Mouse (Mus musculus): ENCODE results near the gene Mad1l1. TPM values are rescaled to one million over a fixed set of nuclear protein-coding genes. Genes with fewer than 3 reads are reported as not detected.
A peak's percentile ranks its signal among the peaks of the same experiment; 100 is the strongest.

Gene Mad1l1
- polyA plus RNA-seq, 1 experiment from 2014 or later: 32.2 TPM

DNA sequence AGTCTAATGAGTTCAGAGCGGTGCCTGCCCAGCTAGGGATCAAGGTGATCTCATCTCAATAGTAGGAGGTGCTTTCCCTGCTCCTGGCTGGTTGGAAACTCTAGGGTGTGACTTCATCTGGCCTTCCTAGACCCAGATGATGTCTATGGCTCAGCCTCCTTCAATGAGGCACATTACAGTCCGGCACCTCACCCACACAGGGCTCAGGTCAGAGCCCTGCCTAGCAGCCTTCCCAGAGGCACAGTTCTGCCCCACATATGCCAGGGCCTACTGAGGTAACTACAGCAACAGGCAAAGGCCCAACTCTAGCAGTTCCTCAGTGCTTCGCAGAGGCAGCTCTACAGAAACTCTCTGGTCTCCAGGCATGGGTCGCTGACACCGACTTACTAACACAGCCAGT, 63.9 kb downstream of the Mad1l1 start:
- Histone ChIP-seq H3K27ac (ENCODE audit: low read depth, low read length) (no peak overlapping the region), H3K36me3 (ENCODE audit: control insufficient read depth, insufficient read depth, low read length) (no peaks in the 10 kb centered on the region), H3K4me2 (ENCODE audit: low read length) (no peak overlapping the region), H3K9ac (ENCODE audit: low read depth, low read length) (no peak overlapping the region), H3K4me1 (ENCODE audit: control insufficient read depth, insufficient read depth, low read depth, low read length) (no peaks in the 10 kb centered on the region), H3K27me3 (replicated peaks; ENCODE audit: control insufficient read depth, insufficient read depth, low read length) (no peaks in the 10 kb centered on the region), H3K9me3 (ENCODE audit: control insufficient read depth, low read length) (no peaks in the 10 kb centered on the region), H3K4me3 (ENCODE audit: low read length) (no peak overlapping the region)
- no peak for ATAC-seq
- WGBS: 83% methylated on average over 5 of the region's 5 CpGs

DNA sequence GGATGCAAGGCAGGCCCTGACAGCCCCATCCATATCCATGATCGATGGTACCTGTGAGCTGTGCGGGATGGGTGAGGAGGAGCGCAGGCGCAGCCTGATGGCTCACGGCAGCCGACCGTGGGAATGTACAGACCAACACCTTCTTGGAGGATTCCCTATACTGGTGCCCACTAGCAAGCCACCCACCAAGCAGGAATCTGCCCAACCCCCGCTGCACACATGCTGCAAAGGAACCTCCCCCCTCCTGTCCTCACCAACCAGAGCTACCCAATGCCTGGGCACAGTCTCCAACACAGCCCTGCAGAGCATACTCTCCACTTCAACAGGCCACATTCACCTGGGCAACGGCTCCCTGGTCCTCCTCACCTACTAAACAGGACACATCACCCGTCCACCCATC, 64.7 kb downstream of the Mad1l1 start:
- no peaks in the 10 kb centered on the region for H3K36me3 ChIP-seq (ENCODE audit: control insufficient read depth, insufficient read depth, low read length)
- H3K4me2 ChIP-seq (ENCODE audit: low read length): no peak overlapping the region
- H3K9ac ChIP-seq (ENCODE audit: low read depth, low read length): no peak overlapping the region
- no peaks in the 10 kb centered on the region for H3K27me3 ChIP-seq (replicated peaks; ENCODE audit: control insufficient read depth, insufficient read depth, low read length)
- 97% methylated on average over 9 of the region's 10 CpGs for WGBS
- no peak overlapping the region for H3K27ac ChIP-seq (ENCODE audit: low read depth, low read length)
- no peak overlapping the region for H3K4me3 ChIP-seq (ENCODE audit: low read length)
- no peaks in the 10 kb centered on the region for H3K9me3 ChIP-seq (ENCODE audit: control insufficient read depth, low read length)
- no peaks in the 10 kb centered on the region for H3K4me1 ChIP-seq (ENCODE audit: control insufficient read depth, insufficient read depth, low read depth, low read length)
- no peak for ATAC-seq

DNA sequence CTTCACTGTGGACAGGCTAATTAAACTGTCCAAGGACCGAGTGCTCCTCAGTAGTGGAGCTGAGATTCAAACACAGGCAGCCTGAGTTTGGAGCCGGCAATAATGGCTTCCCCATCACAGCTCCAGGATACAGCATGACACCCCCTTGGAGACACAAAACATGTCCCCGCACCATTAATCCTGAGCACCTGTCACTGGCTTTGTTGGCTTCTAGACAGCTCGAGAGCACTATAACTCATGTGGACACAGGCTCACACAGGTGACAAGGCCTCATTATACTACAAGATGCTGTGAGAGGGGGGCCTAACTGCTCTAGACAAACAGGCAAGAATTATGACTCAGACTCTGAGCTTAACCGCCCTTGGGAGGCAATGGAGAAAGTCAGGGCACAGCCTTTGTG, 66.1 kb downstream of the Mad1l1 start:
- H3K27me3 ChIP-seq (replicated peaks; ENCODE audit: control insufficient read depth, insufficient read depth, low read length): no peaks in the 10 kb centered on the region
- ATAC-seq: no peak
- H3K4me2 ChIP-seq (ENCODE audit: low read length): no peak overlapping the region
- H3K9me3 ChIP-seq (ENCODE audit: control insufficient read depth, low read length): no peaks in the 10 kb centered on the region
- no peak overlapping the region for H3K9ac ChIP-seq (ENCODE audit: low read depth, low read length)
- H3K4me1 ChIP-seq (ENCODE audit: control insufficient read depth, insufficient read depth, low read depth, low read length): no peaks in the 10 kb centered on the region
- H3K4me3 ChIP-seq (ENCODE audit: low read length): no peak overlapping the region
- 62% methylated on average over 5 of the region's 5 CpGs for whole genome bisulfite sequencing
- no peak overlapping the region for H3K27ac ChIP-seq (ENCODE audit: low read depth, low read length)
- H3K36me3 ChIP-seq (ENCODE audit: control insufficient read depth, insufficient read depth, low read length): no peaks in the 10 kb centered on the region

DNA sequence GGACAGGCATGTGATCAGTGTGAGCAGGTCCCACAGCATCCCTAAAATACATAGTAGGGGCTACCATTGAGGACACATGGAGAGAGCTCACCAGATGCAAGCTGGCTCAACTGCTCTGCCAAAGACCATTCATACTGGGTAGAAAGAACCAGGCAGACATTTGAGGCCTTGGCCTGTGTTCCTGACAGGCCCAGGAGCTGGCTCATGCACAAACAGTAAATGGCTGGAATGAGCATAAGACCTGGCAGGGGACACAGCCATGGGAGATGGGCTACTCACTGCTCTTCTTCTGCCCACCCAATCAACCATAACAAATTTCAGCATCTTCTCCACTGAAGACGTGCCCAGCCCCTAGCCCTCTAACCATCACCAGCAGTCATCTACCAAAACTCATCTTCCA, 66.7 kb downstream of the Mad1l1 start:
- Histone ChIP-seq H3K4me1 (ENCODE audit: control insufficient read depth, insufficient read depth, low read depth, low read length) (peaks cover 3% of the 10 kb centered on the region; the same call in 1 of the 2 replicates), H3K27me3 (replicated peaks; ENCODE audit: control insufficient read depth, insufficient read depth, low read length) (no peaks in the 10 kb centered on the region), H3K27ac (ENCODE audit: low read depth, low read length) (no peak overlapping the region), H3K4me2 (ENCODE audit: low read length) (no peak overlapping the region), H3K9me3 (ENCODE audit: control insufficient read depth, low read length) (no peaks in the 10 kb centered on the region), H3K4me3 (ENCODE audit: low read length) (no peak overlapping the region), H3K36me3 (ENCODE audit: control insufficient read depth, insufficient read depth, low read length) (no peaks in the 10 kb centered on the region), H3K9ac (ENCODE audit: low read depth, low read length) (no peak overlapping the region)
- no peak for ATAC-seq
- WGBS: 60% methylated on average over 1 of the region's 1 CpGs

DNA sequence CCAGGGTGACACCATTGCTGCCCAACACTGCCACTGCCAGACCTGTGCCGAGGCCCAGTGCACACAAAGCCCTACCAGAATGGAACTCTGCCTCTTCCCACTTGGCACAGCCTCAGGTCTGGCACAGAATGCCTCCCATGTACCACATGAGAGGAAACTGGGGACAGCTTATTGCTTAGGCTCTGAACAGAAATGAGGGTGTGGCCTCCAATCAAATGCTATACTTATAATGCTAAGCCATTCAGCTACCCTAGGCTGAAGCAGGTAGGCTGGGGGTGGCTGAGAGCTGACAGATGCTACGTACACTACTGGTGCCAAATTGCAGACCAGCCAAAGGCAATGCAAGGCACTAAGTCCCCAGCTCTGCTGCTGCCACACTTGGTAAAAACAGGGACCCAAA, 69.4 kb downstream of the Mad1l1 start:
- Histone ChIP-seq H3K27ac (ENCODE audit: low read depth, low read length) (no peak overlapping the region), H3K4me3 (ENCODE audit: low read length) (no peak overlapping the region), H3K4me2 (ENCODE audit: low read length) (no peak overlapping the region), H3K4me1 (ENCODE audit: control insufficient read depth, insufficient read depth, low read depth, low read length) (peaks cover 3% of the 10 kb centered on the region; the same call in 1 of the 2 replicates), H3K9ac (ENCODE audit: low read depth, low read length) (no peak overlapping the region), H3K9me3 (ENCODE audit: control insufficient read depth, low read length) (no peaks in the 10 kb centered on the region), H3K27me3 (replicated peaks; ENCODE audit: control insufficient read depth, insufficient read depth, low read length) (no peaks in the 10 kb centered on the region), H3K36me3 (ENCODE audit: control insufficient read depth, insufficient read depth, low read length) (no peaks in the 10 kb centered on the region)
- WGBS: 76% methylated on average over 2 of the region's 2 CpGs
- ATAC-seq: no peak

DNA sequence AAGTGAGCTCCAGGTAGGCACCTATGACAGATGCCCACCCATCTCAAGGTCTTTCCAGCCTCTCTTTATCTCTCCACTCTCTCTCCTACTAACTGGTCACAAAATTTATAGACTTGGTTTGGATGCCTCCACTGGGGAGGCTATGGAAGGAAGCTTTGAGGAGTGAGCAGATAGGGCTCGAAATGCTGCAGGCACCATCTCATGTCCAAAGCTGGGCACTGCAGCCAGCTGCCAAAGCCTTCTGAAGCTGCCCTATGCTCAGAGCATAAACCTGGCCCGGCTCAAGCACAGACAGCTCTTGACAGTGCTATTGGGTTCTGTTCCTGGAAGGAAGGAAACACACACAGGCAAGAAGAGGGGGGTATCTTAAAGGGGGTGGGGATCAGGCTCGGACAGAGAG, 71.0 kb downstream of the Mad1l1 start:
- peak; percentile 71; the same call in 1 of the 2 replicates for ATAC-seq
- WGBS: 85% methylated on average over 3 of the region's 3 CpGs

DNA sequence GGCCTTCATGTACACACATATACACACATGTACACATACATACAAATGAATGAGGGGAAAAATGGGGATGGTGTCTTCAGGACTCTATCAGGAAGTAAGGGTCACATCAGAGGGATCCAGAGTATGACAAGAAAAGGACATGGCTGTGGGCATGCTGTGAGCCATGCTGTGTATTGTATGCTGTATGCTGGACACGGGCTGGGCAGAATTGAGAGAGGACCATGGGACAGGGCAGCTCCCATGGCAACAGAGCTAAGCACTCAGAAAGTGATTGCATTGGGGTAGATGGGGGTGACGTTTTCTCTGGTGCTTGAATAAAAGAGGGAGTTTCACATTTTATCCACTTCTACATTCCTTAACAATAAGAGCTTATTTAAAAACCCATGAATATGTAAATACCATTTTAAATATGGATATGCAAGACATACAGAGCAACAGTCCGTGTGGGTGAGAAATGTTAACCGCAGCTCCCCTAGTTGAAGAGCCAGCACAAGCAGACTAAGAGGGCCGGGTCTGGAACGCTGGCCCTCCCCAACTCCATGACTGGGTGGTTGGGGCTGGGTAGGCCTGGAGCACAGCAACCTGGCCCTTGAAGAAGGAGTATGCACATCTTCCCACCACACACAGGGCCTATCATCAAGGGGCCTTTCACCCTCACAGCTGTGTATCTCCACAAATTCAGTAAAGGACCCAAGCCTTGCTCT, 71.8 kb downstream of the Mad1l1 start:
- H3K4me1 ChIP-seq (ENCODE audit: control insufficient read depth, insufficient read depth, low read depth, low read length): peaks cover 3% of the 10 kb centered on the region; the same call in 1 of the 2 replicates
- ATAC-seq: no peak
- no peak overlapping the region for H3K27ac ChIP-seq (ENCODE audit: low read depth, low read length)

More for the DNA sequence above, 71.0 kb downstream of the Mad1l1 start:
- Histone ChIP-seq H3K36me3 (ENCODE audit: control insufficient read depth, insufficient read depth, low read length) (no peaks in the 10 kb centered on the region), H3K4me1 (ENCODE audit: control insufficient read depth, insufficient read depth, low read depth, low read length) (peaks cover 3% of the 10 kb centered on the region; the same call in 1 of the 2 replicates), H3K27me3 (replicated peaks; ENCODE audit: control insufficient read depth, insufficient read depth, low read length) (no peaks in the 10 kb centered on the region), H3K9ac (ENCODE audit: low read depth, low read length) (no peak overlapping the region), H3K27ac (ENCODE audit: low read depth, low read length) (no peak overlapping the region), H3K4me2 (ENCODE audit: low read length) (no peak overlapping the region), H3K4me3 (ENCODE audit: low read length) (no peak overlapping the region), H3K9me3 (ENCODE audit: control insufficient read depth, low read length) (no peaks in the 10 kb centered on the region)

DNA sequence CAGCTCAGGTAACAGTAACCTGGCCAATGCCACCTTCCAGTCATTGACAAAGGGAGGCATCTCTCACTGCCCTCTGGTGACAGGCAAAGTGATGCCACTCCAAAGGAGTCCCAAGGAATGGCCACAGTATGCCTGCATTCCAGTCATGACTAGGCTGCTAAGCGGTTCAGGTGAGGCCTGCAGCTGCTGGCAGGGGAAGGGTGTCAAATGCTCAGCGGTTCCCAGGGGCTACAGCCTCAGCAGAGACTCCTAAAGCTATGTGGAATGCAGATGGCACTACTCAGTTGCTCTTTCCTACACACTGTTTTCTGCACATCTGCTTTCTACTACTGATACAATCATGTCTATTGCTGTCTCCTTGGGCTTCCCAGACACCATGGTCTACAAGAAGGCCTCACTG, 73.3 kb downstream of the Mad1l1 start:
- Histone ChIP-seq H3K27me3 (replicated peaks; ENCODE audit: control insufficient read depth, insufficient read depth, low read length) (no peaks in the 10 kb centered on the region), H3K4me3 (ENCODE audit: low read length) (no peak overlapping the region), H3K9ac (ENCODE audit: low read depth, low read length) (no peak overlapping the region), H3K4me2 (ENCODE audit: low read length) (no peak overlapping the region), H3K4me1 (ENCODE audit: control insufficient read depth, insufficient read depth, low read depth, low read length) (peaks cover 3% of the 10 kb centered on the region; the same call in 1 of the 2 replicates), H3K27ac (ENCODE audit: low read depth, low read length) (no peak overlapping the region), H3K9me3 (ENCODE audit: control insufficient read depth, low read length) (no peaks in the 10 kb centered on the region), H3K36me3 (ENCODE audit: control insufficient read depth, insufficient read depth, low read length) (no peaks in the 10 kb centered on the region)
- WGBS: 85% methylated on average over 2 of the region's 2 CpGs
- no peak for ATAC-seq

More for the DNA sequence above, 71.8 kb downstream of the Mad1l1 start:
- Histone ChIP-seq H3K36me3 (ENCODE audit: control insufficient read depth, insufficient read depth, low read length) (no peaks in the 10 kb centered on the region), H3K4me3 (ENCODE audit: low read length) (no peak overlapping the region), H3K4me2 (ENCODE audit: low read length) (no peak overlapping the region), H3K27me3 (replicated peaks; ENCODE audit: control insufficient read depth, insufficient read depth, low read length) (no peaks in the 10 kb centered on the region), H3K9me3 (ENCODE audit: control insufficient read depth, low read length) (no peaks in the 10 kb centered on the region), H3K9ac (ENCODE audit: low read depth, low read length) (no peak overlapping the region)
- 28% methylated on average over 6 of the region's 6 CpGs for WGBS

DNA sequence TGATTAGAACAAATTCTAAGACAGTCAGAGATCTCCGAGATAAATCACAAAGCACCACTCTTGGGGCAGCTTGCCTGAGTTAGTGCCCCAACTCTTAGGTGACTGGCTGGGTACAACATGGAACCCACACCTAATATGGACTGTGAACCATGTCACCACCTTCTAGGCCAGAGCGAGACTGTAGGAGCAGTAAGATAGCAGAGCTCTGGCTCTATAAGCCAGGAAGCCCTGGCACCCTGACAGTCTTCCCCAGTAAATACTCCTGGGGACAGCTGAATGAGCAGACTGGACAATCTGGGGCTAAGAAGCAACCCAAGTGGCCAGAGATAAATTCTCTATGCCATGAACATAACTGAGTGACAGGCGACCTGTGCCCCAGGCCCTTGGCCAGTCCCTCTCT, 81.1 kb downstream of the Mad1l1 start:
- H3K36me3 ChIP-seq (ENCODE audit: control insufficient read depth, insufficient read depth, low read length): no peaks in the 10 kb centered on the region
- no peak overlapping the region for H3K4me3 ChIP-seq (ENCODE audit: low read length)
- H3K27ac ChIP-seq (ENCODE audit: low read depth, low read length): no peak overlapping the region
- WGBS: 96% methylated on average over 3 of the region's 3 CpGs
- H3K9ac ChIP-seq (ENCODE audit: low read depth, low read length): no peak overlapping the region
- H3K4me2 ChIP-seq (ENCODE audit: low read length): no peak overlapping the region
- no peaks in the 10 kb centered on the region for H3K4me1 ChIP-seq (ENCODE audit: control insufficient read depth, insufficient read depth, low read depth, low read length)
- H3K27me3 ChIP-seq (replicated peaks; ENCODE audit: control insufficient read depth, insufficient read depth, low read length): no peaks in the 10 kb centered on the region
- ATAC-seq: no peak
- no peaks in the 10 kb centered on the region for H3K9me3 ChIP-seq (ENCODE audit: control insufficient read depth, low read length)
